Mouse (Mus musculus) layer of hippocampus, adult 18-20 months (tissue): ENCODE data around the gene Rbm42. TPM values are rescaled to one million over a fixed set of nuclear protein-coding genes. Genes with fewer than 3 reads are reported as not detected.

Experiments used
- DNase-seq, 2 experiments: peaks; one replicate each; pipeline ENCODE4 v3.0.0; 2022; ENCODE audit warnings: low spot score in 2 of 2
- total RNA-seq, 2 experiments: library from RNA; stranded (reverse); gene quantifications; 2 replicates each; pipeline ENCODE4 v1.2.3; 2021

Gene Rbm42
- total RNA-seq, 2 experiments from 2014 or later: 79.0 to 82.6 TPM

DNA sequence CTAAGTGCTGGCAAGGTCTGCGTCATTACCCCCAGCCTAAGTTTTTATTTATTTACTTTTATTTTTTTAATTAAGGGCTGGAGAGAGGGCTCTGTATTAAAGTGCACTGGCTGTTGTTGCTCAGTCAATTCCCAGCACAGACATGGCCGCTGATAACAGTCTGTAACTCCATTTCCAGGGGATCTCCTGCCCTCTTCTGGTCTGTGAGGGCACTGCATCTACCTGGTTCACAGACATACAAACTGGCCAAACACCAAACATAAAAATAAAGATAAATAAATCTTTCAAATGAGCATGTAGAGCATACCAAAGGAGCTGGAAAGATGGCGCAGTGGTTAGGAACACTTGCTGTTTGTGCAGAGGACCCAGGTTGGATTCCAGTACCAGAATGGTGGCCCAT lies 30.9 kb downstream of the Rbm42 start:
- DNase-seq: no peak

DNA sequence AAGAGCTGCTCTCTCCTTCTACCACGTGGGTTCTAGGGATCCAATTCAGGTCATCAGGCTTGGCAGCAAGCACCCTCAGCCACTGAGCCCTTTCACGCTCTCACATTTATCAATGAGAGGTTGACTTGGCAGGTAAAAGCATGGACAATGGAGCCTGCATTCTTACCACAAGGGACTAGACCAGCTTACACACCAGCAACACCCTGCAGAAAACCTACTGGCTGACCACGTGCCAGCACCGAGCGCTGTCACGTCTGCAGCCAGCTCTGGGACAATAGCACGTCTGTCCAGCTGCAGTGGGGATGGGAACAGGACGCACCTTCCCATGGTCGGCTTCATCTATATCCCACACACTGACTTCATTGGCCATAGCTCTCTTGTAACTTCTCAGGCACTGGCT lies 31.5 kb downstream of the Rbm42 start:
- no peak for DNase-seq

DNA sequence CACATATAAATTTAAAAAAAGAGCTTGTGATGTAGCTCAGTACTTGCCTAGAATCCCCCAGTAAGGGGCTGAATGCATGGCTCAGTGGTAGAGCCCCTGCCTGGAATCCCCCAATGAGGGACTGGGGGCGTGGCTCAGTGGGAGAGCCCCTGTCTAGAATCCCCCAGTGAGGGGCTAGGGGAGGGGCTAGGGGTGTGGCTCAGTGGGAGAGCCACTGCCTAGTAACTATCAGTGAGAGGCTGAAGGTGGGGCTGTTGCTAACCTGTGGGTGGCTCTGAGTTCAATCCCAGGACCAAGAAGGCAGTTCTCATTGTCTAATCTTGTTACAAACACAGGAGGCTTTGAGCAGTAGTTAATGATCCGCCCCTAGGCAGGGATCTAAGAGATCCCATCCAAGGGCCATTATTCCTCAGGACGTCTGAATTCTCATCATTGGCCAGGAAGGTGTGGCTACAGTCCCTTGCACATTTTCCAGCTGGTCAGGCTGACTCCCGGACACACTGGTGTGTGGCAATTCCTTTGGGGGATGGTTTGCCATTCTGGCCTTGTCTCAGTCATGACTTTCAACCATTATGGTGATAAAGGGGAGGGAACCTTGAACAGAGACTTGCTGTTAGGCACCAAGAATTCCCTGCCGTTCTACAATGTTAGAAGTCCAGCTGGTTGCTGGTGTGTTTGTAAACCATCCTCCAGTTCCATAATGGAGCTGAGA lies 34.9 kb downstream of the Rbm42 start:
- DNase-seq: no peak

DNA sequence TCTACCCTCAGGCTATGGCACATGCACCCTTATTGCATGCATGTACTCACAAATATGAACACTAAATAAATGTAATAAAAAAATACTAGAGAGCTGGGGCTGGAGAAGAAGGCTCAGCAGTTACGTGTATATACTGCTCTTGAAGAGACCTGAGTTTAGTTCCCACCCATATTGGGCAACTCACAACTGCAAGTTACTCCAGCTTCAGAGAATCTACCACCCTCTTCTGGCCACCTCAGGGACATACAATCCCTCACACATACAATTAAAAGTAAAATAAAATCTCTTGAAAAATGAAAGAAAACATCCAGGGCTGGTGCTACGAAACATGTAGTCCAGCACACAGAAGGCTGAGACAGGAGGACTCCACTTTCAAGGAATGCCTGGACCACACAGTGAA lies 35.7 kb downstream of the Rbm42 start:
- DNase-seq: no peak

DNA sequence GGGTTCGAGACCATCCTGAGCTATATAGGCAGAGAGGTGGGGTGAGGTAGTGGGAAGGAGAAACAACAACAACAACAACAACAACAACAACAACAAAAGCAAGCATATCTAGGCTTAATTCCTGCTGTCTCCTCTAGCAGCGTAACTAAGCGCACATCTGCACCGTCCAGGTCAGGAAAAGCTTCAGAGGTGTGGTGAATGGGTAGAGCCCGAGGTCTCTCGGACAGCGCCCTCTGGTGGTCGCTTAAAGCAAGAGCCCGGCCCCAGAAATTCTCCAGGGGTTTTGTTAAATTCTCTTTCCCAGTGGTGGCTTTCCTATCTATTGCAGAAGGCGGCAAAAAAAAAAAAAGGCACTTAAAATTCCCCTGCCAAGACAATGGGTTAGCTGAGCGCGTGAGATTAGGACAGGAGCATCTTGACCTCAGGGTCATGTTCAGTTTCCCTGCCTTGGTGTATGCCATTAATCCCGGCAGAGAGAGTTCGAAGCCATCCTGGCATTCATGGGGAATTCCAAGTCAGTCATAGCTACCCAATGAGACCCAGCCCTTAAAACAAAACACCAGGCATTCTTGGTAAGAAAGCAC lies 36.5 kb downstream of the Rbm42 start:
- DNase-seq: peak in 1 of 2 experiments; percentile 46

DNA sequence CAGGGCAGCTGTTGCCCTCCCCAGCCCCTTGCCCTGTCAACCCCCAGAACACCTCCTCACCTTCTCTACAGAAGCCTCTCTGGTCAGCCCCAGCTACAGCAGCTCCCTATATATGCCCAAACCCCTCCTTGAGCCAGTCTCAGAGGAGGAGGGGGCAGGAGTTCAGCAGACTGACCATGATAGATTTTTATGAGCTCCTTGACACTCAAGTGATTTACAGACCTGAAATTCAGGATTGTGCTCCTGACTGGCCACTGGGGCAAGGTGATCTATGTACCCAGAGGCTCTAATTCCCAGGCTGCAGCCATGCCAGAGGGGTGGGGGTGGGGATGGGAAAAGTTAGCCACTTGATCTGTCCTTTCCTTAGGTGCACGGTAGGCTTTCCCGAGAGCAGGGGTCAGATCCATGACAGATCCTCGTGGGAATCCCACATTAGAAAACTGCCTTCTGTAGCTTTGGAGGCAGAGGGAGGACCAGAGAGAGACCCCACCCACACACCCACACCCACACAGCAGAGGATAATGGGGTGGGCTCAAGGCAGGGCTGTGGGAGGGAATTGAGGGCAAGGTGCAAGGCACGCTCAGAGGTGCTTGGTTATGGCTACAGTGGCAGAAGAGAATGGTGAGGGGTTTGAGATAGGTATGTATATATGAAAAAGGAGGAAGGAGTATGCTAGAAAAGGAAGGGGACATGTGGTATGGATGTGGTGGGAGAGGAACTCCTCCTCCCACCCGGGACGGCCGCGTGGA lies 37.3 kb downstream of the Rbm42 start, which contains the start of gene Upk1a:
Upk1a (minus strand) TSS at position 194 of the 749 bp plus-strand sequence.
- DNase-seq: no peak

DNA sequence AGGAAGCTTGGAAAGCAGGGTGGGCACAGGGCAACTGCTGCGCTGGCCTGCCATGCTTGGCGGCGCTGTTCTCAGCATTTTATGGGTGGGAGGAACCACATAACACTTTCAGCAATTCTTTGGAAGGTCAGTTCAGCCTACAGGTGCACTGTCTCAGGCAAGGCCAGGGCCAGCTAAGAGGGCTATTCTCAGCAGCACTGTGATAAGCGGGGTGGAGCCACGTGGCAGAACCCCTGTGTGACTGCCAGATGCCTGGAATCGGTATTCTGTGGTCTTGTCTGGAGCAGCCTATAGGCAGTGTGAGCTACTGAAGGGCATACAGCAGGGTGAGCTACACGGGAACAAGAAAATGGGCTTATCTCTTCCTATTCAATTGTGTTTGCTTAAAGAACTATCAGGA lies 40.1 kb downstream of the Rbm42 start:
- DNase-seq: no peak

DNA sequence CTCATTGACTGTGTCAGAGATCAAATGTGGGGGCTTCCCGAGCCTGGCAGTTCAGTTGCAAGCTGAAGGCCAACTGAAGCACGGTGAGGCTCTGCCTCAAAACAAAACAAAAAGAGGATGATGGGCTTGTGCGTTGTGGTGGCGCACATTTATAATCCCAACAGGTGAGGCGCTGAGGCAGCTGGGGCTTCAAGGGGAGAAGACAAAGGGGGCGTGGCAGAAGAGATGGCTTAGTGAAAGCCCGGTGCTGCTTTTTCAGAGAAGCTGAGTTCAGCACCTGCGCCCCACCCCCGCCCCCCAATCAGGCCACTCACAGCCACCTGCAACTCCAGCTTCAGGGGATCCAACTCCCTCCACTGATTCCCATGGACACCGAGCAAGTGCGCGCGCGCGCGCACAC lies 41.6 kb downstream of the Rbm42 start:
- DNase-seq: no peak

DNA sequence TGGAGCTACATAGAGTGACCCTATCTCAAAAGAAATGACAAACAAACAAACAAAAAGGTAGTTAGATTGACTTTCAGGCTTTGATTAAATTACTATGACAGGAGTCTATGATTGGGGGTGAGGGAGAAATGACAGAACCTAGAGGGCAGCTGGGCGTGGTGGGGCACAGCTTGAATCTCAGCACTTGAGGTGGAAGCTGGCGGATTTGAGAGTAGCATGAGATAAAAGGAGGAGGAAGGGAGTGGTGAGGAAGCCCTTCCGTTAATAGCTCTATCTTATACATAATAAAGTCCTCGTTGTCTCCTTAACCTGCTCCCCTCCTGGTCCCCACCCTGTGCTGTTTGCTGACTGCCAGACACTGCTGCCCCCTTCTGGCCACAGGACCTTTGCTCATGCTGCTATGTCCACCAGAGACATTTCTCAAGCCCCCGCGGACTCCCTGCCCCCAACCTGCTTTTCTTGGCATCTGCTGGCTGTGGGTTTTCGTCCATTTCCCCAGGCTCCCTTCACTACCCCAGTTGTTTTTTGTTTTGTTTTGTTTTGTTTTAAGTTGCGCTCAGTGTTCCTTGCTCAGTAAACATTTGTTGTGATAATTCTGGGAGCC lies 42.3 kb downstream of the Rbm42 start:
- DNase-seq: peak in 1 of 2 experiments; percentile 44

DNA sequence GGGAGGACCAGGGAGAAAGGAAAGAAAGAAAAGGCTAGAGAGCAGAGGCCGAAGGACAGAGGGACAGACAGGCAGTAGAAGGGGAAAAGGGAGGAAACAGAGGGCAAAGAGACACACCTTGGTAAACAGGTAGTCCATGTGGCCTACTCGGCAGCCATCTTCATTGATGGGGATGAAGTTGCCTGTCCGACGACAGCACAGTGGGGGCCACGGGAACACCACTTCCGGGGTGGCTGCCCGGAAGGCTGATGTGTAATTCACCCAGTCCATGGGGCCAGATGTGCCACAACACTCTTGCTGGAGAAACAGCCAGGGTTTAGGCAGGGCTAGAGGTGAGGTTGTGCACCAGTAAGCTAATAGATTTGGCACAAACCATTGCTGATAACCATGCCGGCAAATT lies 45.2 kb downstream of the Rbm42 start:
- no peak for DNase-seq

DNA sequence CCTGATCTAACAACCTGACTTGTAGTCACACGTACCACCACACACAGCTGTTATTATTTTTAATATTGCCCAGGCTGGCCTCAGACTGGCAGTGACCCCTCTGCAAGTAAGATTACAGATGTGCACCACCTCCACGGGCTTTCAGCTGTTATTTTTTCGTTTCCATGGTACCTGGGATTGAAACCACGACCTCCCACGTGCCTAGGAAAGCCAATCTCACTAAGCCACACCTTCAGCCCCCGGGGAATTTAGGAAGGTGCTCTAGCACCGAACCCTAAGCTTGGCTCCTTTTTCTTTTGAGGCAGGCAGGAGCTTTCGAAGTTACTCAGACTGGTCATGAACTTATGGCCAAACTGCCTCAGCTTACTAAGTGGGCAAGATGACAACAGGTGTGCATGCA lies 45.7 kb downstream of the Rbm42 start:
- DNase-seq: no peak

DNA sequence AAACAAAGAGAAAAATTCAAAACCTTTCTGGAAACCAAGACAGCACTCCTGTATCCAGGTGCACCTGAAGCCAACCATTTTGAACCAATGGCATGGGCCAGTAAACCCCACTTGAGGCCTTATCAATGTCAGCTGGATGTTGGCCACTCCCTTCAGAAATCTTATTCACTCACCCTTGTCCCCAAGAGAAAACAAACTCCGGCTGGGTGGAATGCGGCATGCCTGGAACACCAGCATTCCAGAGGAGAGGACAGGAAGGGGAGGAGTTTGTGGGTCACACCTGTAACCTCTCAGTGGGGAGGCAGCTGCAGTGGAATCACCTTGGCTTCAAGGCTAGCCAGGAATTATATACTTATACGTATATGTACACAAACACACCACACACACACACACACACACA lies 47.5 kb downstream of the Rbm42 start:
- no peak for DNase-seq

DNA sequence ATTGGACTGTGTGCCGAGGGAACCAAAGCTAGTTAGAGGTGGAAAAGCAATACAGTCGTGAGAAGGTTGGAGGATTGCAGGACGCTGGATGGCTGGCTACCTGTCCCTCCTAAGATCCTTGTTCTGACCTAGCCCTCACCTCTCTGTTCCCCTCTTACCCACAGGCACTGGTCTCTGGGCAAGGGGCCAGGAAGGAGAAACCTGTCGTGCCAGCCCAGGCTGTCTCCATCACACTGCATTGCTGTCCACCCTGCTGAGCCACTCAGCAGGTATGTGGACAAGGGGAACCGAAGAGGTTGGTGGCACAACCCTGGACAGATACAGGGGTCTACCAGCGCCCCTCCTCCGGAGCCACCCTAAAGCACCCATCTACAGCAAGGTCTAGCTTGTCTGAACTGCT lies 49.5 kb downstream of the Rbm42 start:
- no peak for DNase-seq

DNA sequence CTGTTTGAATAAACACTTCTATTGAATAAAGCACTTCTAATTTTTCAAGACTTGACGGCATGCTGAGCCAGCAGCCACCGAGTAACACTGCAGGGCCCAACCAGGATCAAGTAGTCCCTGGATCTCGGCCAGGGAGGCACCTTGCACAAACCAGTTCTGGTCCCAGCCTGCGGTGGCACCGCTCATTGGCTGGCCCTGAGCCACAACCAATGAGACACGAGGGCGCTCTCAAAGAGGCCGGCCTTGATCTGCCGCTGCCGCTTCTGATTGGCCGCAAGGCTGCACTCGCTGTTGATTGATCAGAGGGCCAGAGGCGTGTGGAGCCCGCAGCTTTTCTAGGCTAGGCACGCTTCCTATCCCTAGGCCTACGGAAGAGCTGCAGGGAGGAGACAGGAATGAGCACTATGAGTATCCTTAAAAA lies 50.2 kb downstream of the Rbm42 start:
- DNase-seq: peak; percentile 89 to 97

DNA sequence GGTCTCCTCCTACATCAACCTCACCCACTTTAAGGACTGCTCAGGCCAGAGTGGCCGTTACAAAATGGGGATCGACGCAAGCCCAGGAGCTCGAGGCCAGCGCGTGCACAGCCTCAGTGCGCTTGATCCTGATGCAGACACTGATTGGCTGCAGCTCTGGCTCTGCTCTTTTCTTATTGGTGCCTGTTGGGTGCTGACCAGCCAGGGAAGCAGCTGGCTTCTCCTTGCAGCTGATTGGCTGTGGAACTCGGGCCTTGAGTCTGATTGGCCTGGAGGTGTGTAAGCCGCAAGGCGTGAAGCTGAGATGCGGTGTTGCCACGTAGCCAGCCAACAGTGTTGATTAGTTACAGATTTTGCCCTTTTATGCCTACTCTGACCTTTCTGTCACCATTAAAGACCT lies 51.3 kb downstream of the Rbm42 start, which contains the start of gene Zbtb32:
Zbtb32 (minus strand) TSS at position 124 of the 400 bp plus-strand sequence.
- no peak for DNase-seq

DNA sequence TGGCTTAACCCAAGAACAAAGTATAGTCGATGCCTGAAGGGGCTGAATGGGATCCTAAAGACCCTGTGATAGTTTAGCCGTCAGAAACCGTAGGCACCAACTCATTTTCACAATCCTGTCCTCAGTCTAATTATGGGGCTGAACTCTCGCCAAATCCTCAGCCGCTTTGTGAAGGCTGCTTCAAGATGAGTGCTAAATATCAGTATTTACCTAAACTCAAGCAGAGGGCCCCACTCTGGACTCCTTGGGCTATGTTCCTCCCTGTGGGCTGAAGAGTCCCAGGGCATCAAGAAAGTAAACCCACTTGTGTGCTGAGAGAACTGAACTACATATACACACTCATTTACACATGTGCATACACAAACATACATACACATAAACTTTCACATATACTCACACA lies 53.3 kb downstream of the Rbm42 start:
- no peak for DNase-seq

DNA sequence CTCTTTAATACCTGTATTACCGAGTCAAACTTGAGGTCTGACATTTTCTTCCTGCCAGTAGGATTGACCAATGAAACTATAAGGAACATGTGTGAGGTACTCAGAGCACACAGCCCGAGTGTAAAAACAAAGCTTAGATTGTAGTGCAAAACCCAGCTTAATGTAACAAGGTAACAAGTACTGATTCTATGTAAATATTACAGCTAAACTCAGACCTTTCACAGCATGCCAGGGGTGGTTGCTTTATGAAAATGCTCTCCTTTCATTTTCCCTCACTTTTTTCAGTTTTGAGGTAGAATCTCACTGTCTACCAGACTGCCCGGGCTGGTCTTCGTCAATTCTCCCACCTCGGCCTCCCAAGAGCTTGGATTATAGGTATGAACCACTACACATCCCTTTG lies 54.0 kb downstream of the Rbm42 start:
- no peak for DNase-seq

DNA sequence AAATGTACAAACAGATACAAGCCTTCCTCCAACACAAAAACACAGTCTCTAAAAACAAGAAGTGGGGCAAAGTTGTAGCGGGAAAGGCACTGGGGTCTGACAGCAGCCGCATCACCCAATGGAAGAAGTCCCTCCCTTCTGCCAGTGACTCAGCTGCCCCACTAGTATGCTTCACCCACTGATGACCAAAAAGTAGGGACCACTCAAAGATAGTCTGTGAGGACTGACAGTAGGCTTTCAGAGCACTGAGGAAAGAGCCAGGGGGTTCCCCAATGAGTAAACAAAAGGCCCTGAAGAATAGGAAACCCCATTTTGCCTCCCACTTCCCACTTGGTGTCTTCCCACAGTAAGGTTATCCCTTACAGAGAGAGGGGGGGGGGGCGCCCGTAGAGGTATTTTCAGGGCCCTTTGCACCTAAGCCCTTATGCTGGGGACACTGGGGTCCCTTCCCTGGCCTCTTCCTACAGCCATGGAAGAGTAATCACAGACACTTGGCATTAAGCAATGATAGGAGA lies 55.5 kb downstream of the Rbm42 start:
- no peak for DNase-seq

DNA sequence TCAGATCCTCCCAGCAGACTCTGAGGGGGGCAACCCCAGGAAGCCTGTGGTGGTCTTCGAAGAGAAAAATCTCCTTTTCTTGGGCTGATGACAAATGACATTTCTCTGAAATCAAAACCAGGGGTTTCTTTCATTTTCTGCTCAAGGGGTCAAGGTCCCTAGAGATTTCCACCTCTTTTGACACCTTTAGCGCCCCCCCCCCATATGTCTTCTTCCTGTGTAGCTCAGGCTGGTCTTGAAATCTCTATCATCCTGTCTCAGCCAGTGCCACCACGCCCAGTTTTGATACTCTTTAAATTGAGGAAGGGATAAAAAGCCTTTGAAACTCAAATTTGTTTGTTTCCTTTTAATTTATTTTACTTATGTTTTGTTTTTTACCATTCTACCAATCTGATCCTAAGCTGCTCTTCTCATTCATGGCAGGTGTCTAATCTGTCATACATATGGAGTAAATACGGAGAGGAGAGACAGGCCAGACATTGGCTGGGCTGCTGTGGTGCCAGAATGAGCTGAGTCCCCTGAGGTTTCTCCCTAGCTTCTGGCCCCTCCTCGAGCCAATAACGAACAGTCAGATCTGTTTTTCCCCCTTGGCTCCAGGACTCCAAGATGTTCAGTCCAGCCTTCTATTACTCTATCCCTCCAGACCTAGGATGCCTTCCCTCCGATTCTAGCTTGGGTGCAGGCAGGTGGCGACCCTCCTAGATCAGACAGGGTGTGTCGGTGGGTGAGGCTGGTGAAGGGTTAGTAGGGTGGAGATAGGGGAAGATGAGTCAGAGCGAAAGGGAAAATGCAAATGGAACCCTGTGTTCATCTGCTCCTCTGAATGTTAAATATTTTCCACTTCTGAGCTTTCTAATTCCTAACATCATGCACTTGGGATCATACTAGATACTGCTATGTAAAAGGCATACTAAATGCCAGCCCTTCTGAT lies 56.3 kb downstream of the Rbm42 start:
- no peak for DNase-seq

DNA sequence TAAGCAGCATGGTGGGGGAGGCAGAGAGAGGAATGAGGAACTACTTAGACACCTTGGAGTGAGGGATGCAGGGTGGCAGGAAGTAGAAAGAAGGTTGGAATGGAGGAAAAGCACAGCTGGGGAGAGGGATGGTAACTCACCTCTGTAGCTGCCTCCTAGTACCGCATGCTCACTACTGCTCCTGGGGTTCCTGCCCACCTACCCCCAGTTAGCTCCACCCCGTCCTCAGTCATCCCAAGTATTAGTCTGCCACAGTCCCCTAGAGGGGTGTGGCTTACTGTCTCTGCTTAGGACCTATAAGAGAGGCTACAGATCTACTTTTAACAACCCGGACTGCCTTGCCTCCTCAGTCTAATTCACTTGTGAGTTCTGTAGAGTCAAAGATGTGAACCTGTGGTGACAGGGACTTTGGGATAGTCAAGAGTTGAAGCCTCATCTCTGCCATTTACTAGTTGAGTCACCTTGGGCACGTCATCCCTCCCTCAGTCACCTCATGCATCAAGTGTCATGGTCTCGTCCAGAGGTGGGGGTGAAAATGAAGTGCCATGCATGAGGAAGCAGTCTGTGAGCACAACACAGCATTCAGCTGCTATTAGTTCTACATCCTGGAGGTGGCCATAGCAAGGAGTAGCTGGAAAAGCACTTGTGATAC lies 57.2 kb downstream of the Rbm42 start:
- no peak for DNase-seq
